Mouse (Mus musculus) cerebellum, postnatal 25 days (tissue): Measurements from ENCODE around the gene Dusp5.
"Not testable (repeated sequence)": the region's sequence is repeated elsewhere in the genome, so short reads cannot be mapped to it uniquely, and the experiment has no call there.

Experiments
- DNase-seq, 2 experiments: peaks; one replicate each; pipeline ENCODE4 v3.0.0; 2021; ENCODE audit warnings: mixed read lengths in 2 of 2

Dusp5 gene

GRCm38 (mm10) chr19:53576061-53576460, 47.2 kb downstream of the Dusp5 start:
- DNase-seq = no peak

GRCm38 (mm10) chr19:53577025-53577800, 48.3 kb downstream of the Dusp5 start:
- DNase-seq = peak in 1 of 2 experiments; percentile 20

- DNase-seq = peak; percentile 80 to 85
Observed at GRCm38 (mm10) chr19:53578597-53579252, 49.8 kb downstream of the Dusp5 start.

- peak in 1 of 2 experiments; percentile 7 for DNase-seq
Observed at GRCm38 (mm10) chr19:53580271-53580670, 51.4 kb downstream of the Dusp5 start.

GRCm38 (mm10) chr19:53587686-53588085, 58.8 kb downstream of the Dusp5 start:
- not testable (repeated sequence) for DNase-seq

GRCm38 (mm10) chr19:53588968-53589367, 60.1 kb downstream of the Dusp5 start, which contains the start of gene Nutf2-ps1:
TSS of gene Nutf2-ps1 (minus strand) at chr19:53589068.
- DNase-seq = not testable (repeated sequence)
